22 mouse cellular contexts compared by ENCODE assay signal in genomic region chr17:56055945-56056678, GRCm38 (mm10). TPM values are rescaled to one million over a fixed set of nuclear protein-coding genes. Genes with fewer than 3 reads are reported as not detected.
DNase-seq lines count a peak whose midpoint lies in the region; ATAC-seq and TF ChIP-seq lines count a peak whose summit lies in the region.
"Had no signal": no experiment of that assay in that cellular context is flagged by ENCODE, and none has a peak within 500 bp of the region (broad histone marks: within the 10 kb centered on the region; RNA-seq: fewer than 3 reads in every experiment).

No protein-coding gene starts in this region.

- no peak overlapping the region for H3K9ac ChIP-seq in hindbrain, embryonic 14.5 days
- no peak overlapping the region for H3K9ac ChIP-seq in MEL (ENCODE audit: control insufficient read depth, low read depth, low read length, poor library complexity, severe bottlenecking)
- no peak overlapping the region for H3K9ac ChIP-seq in midbrain, embryonic 12.5 days (replicated peaks)
- H3K9ac ChIP-seq: forebrain, embryonic 15.5 days; kidney, embryonic 15.5 days; limb, embryonic 13.5 days; lung, embryonic 15.5 days had no signal

- no peak for DNase-seq in hindbrain, embryonic 14.5 days (ENCODE audit: low spot score)
- no peak for DNase-seq in hindbrain, embryonic 10.5 days (ENCODE audit: low spot score)
- DNase-seq in MEL (ENCODE audit: low read depth, low spot score) (no peak), adipocyte (ENCODE audit: low spot score) (no peak)
- DNase-seq in brain, embryonic 14.5 days (ENCODE audit: low read depth) = peak; percentile 67
- no peak for DNase-seq in frontal cortex, postnatal 36 days (ENCODE audit: low spot score in 2 of 2)
- DNase-seq: adrenal gland, postnatal 14 days; cerebellum, adult 18-20 months; cerebellum, postnatal 36 days; gastrocnemius, postnatal 36 days; kidney, postnatal 4 days; layer of hippocampus, adult 9-11 months; lung, postnatal 4 days; thymus, postnatal 25 days had no signal

- no peaks in the 10 kb centered on the region for H3K9me3 ChIP-seq in hindbrain, embryonic 14.5 days (ENCODE audit: control insufficient read depth, low read length)
- no peaks in the 10 kb centered on the region for H3K9me3 ChIP-seq in hindbrain, embryonic 10.5 days
- no peaks in the 10 kb centered on the region for H3K9me3 ChIP-seq in MEL (replicated peaks; ENCODE audit: insufficient read depth, low read length)
- no peaks in the 10 kb centered on the region for H3K9me3 ChIP-seq in midbrain, embryonic 12.5 days
- H3K9me3 ChIP-seq: forebrain, embryonic 15.5 days; kidney, embryonic 15.5 days; limb, embryonic 13.5 days; lung, embryonic 15.5 days had no signal

- H3K79me2 ChIP-seq in MEL (ENCODE audit: control insufficient read depth, insufficient read depth, low read length, poor library complexity) = peaks cover 22% of the 10 kb centered on the region

- WGBS in hindbrain, embryonic 14.5 days = 65% methylated on average over 4 of the region's 4 CpGs
- WGBS in hindbrain, embryonic 10.5 days = 80% methylated on average over 4 of the region's 4 CpGs
- WGBS in midbrain, embryonic 12.5 days = 66% methylated on average over 4 of the region's 4 CpGs

- H3K27me3 ChIP-seq in hindbrain, embryonic 14.5 days (ENCODE audit: control insufficient read depth, insufficient read depth, low read length) = no peaks in the 10 kb centered on the region
- no peaks in the 10 kb centered on the region for H3K27me3 ChIP-seq in hindbrain, embryonic 10.5 days (ENCODE audit: insufficient read depth, poor library complexity, severe bottlenecking)
- H3K27me3 ChIP-seq in MEL (ENCODE audit: control insufficient read depth in 1 of 2, insufficient read depth in 2 of 2, low read length in 2 of 2) = no peaks in the 10 kb centered on the region
- no peaks in the 10 kb centered on the region for H3K27me3 ChIP-seq in midbrain, embryonic 12.5 days
- H3K27me3 ChIP-seq: forebrain, embryonic 15.5 days; kidney, embryonic 15.5 days; limb, embryonic 13.5 days; lung, embryonic 15.5 days had no signal

- H3K4me1 ChIP-seq in hindbrain, embryonic 14.5 days (replicated peaks; ENCODE audit: control insufficient read depth, insufficient read depth, low read length) = no peaks in the 10 kb centered on the region
- H3K4me1 ChIP-seq in hindbrain, embryonic 10.5 days (replicated peaks) = no peaks in the 10 kb centered on the region
- peaks cover 6 to 7% of the 10 kb centered on the region in 2 experiments; a peak in 3 of 4 replicates for H3K4me1 ChIP-seq in MEL (ENCODE audit: control insufficient read depth in 1 of 2, insufficient read depth in 2 of 2, low read length in 2 of 2)
- no peaks in the 10 kb centered on the region for H3K4me1 ChIP-seq in midbrain, embryonic 12.5 days
- H3K4me1 ChIP-seq: forebrain, embryonic 15.5 days; kidney, embryonic 15.5 days; limb, embryonic 13.5 days; lung, embryonic 15.5 days had no signal

- no peak; a peak in 1 of 4 replicates for TF ChIP-seq EP300 in MEL (IDR thresholded peaks at IDR 0.05; ENCODE audit: low read depth in 1 of 2, low read length in 2 of 2)

- H3K27ac ChIP-seq in hindbrain, embryonic 14.5 days = 0 out of 2 replicates have a peak overlapping the region, but pooled peaks have one; percentile 14
- H3K27ac ChIP-seq in hindbrain, embryonic 10.5 days = no peak overlapping the region
- no peak overlapping the region for H3K27ac ChIP-seq in MEL (ENCODE audit: control insufficient read depth, low read depth, low read length)
- no peak overlapping the region; the same call in 1 of the 2 replicates for H3K27ac ChIP-seq in midbrain, embryonic 12.5 days (replicated peaks)
- H3K27ac ChIP-seq: forebrain, embryonic 15.5 days; hindbrain, postnatal 0 days; kidney, embryonic 15.5 days; limb, embryonic 13.5 days; lung, embryonic 15.5 days; stomach, postnatal 0 days had no signal

- peaks cover 19% of the 10 kb centered on the region for H3K36me3 ChIP-seq in hindbrain, embryonic 14.5 days (replicated peaks; ENCODE audit: control insufficient read depth, insufficient read depth)
- H3K36me3 ChIP-seq in hindbrain, embryonic 10.5 days = peaks cover 97% of the 10 kb centered on the region
- H3K36me3 ChIP-seq in MEL (ENCODE audit: control insufficient read depth in 1 of 2, insufficient read depth in 2 of 2, low read length in 2 of 2) = peaks cover 16 to 34% of the 10 kb centered on the region in 2 experiments
- H3K36me3 ChIP-seq in midbrain, embryonic 12.5 days = peaks cover 62% of the 10 kb centered on the region

- no peak for TF ChIP-seq RAD21 in MEL (IDR thresholded peaks at IDR 0.05; ENCODE audit: low read depth, low read length)

- no peak overlapping the region for H3K4me2 ChIP-seq in hindbrain, embryonic 14.5 days (replicated peaks)
- H3K4me2 ChIP-seq in midbrain, embryonic 12.5 days (replicated peaks) = no peak overlapping the region
- H3K4me2 ChIP-seq: forebrain, embryonic 15.5 days; kidney, embryonic 15.5 days; limb, embryonic 13.5 days; lung, embryonic 15.5 days had no signal

- ATAC-seq in hindbrain, embryonic 14.5 days (ENCODE audit: low FRiP score) = peak; percentile 27; the same call in 1 of the 2 replicates
- ATAC-seq in midbrain, embryonic 12.5 days (ENCODE audit: low FRiP score, low read depth) = peak; percentile 65
- ATAC-seq: forebrain, embryonic 15.5 days; hindbrain, postnatal 0 days; intestine, postnatal 0 days had no signal

- TF ChIP-seq POLR2A in MEL (IDR thresholded peaks at IDR 0.05; ENCODE audit: control insufficient read depth in 1 of 2, insufficient read depth in 1 of 2, low read depth in 1 of 2, low read length in 2 of 2, poor library complexity in 1 of 2) = no peak
- no peak for TF ChIP-seq POLR2A in brain, embryonic 14.5 days (IDR thresholded peaks at IDR 0.05; ENCODE audit: borderline replicate concordance, extremely low read depth, insufficient read depth, insufficient read length, poor library complexity, severe bottlenecking)

- no peak for TF ChIP-seq CTCF in MEL (IDR thresholded peaks at IDR 0.05 in 2 of 3, conservative IDR thresholded peaks at IDR 0.05 in 1 of 3; ENCODE audit: control insufficient read depth in 1 of 3, insufficient read depth in 1 of 3, low read depth in 2 of 3, low read length in 3 of 3, poor library complexity in 1 of 3, severe bottlenecking in 1 of 3)
- no peak for TF ChIP-seq CTCF in brain, embryonic 14.5 days (IDR thresholded peaks at IDR 0.05; ENCODE audit: borderline replicate concordance, extremely low read depth, insufficient read depth, insufficient read length)

- H3K4me3 ChIP-seq in hindbrain, embryonic 14.5 days (replicated peaks; ENCODE audit: low read length) = no peak overlapping the region
- H3K4me3 ChIP-seq in hindbrain, embryonic 10.5 days = no peak overlapping the region
- no peak overlapping the region for H3K4me3 ChIP-seq in MEL (ENCODE audit: control insufficient read depth in 1 of 2, insufficient read depth in 1 of 2, low read depth in 2 of 2, low read length in 2 of 2)
- H3K4me3 ChIP-seq in midbrain, embryonic 12.5 days = no peak overlapping the region
- H3K4me3 ChIP-seq: forebrain, embryonic 15.5 days; kidney, embryonic 15.5 days; limb, embryonic 13.5 days; lung, embryonic 15.5 days had no signal

RNA-seq across cellular contexts. Expression of gene Chaf1a, which starts 15.9 kb away (rescaled TPM):
- polyA plus RNA-seq in hindbrain, embryonic 14.5 days (2014; fragmentation: Nextera tagmentation; extraction: Ambion mirVana) = 3.1 and 3.6 TPM in 2 replicates
- 35.3 and 46.0 TPM in 2 replicates for polyA plus RNA-seq in hindbrain, embryonic 10.5 days (2016; fragmentation: Nextera tagmentation; extraction: Ambion mirVana)
- 48.5 and 49.5 TPM in 2 replicates for total RNA-seq in MEL (2012; rRNA removed)
- 100 to 1,000 TPM in 1 of 2 experiments, not detected in 1; 116 TPM for polyA plus RNA-seq in MEL (2012; ENCODE audit: insufficient read depth in 1 of 2, insufficient read length in 2 of 2, low read depth in 1 of 2, low replicate concordance in 2 of 2, missing spikeins in 1 of 2)
- 9.7 and 11.3 TPM in 2 replicates for polyA plus RNA-seq in brain, embryonic 14.5 days (2012; rRNA removed)
- 32.5 and 34.5 TPM in 2 replicates for polyA plus RNA-seq in midbrain, embryonic 12.5 days (2016; fragmentation: Nextera tagmentation; extraction: Ambion mirVana)

RNA-seq across cellular contexts. Expression of gene Ubxn6, which starts 18.7 kb away (rescaled TPM):
- 72.0 and 75.6 TPM in 2 replicates for polyA plus RNA-seq in hindbrain, embryonic 14.5 days (2014; fragmentation: Nextera tagmentation; extraction: Ambion mirVana)
- 38.7 and 52.7 TPM in 2 replicates for polyA plus RNA-seq in hindbrain, embryonic 10.5 days (2016; fragmentation: Nextera tagmentation; extraction: Ambion mirVana)
- total RNA-seq in MEL (2012; rRNA removed) = 24.8 and 28.2 TPM in 2 replicates
- 10 to 100 TPM in 1 of 2 experiments, not detected in 1; 42.2 TPM for polyA plus RNA-seq in MEL (2012; ENCODE audit: insufficient read depth in 1 of 2, insufficient read length in 2 of 2, low read depth in 1 of 2, low replicate concordance in 2 of 2, missing spikeins in 1 of 2)
- polyA plus RNA-seq in brain, embryonic 14.5 days (2012; rRNA removed) = 110 and 135 TPM in 2 replicates
- 54.9 and 58.1 TPM in 2 replicates for polyA plus RNA-seq in midbrain, embryonic 12.5 days (2016; fragmentation: Nextera tagmentation; extraction: Ambion mirVana)

RNA-seq across cellular contexts. Expression of gene Sh3gl1, which starts 19.7 kb away (rescaled TPM):
- polyA plus RNA-seq in hindbrain, embryonic 14.5 days (2014; fragmentation: Nextera tagmentation; extraction: Ambion mirVana) = 91.1 and 94.1 TPM in 2 replicates
- 161 and 163 TPM in 2 replicates for polyA plus RNA-seq in hindbrain, embryonic 10.5 days (2016; fragmentation: Nextera tagmentation; extraction: Ambion mirVana)
- total RNA-seq in MEL (2012; rRNA removed) = 36.7 and 41.0 TPM in 2 replicates
- 10 to 100 TPM in 1 of 2 experiments, not detected in 1; 78.4 TPM for polyA plus RNA-seq in MEL (2012; ENCODE audit: insufficient read depth in 1 of 2, insufficient read length in 2 of 2, low read depth in 1 of 2, low replicate concordance in 2 of 2, missing spikeins in 1 of 2)
- polyA plus RNA-seq in brain, embryonic 14.5 days (2012; rRNA removed) = 90.3 and 121 TPM in 2 replicates
- polyA plus RNA-seq in midbrain, embryonic 12.5 days (2016; fragmentation: Nextera tagmentation; extraction: Ambion mirVana) = 131 and 138 TPM in 2 replicates

RNA-seq across cellular contexts. Expression of gene Hdgfl2, which starts 23.3 kb away (rescaled TPM):
- 95.0 and 98.1 TPM in 2 replicates for polyA plus RNA-seq in hindbrain, embryonic 14.5 days (2014; fragmentation: Nextera tagmentation; extraction: Ambion mirVana)
- 186 and 190 TPM in 2 replicates for polyA plus RNA-seq in hindbrain, embryonic 10.5 days (2016; fragmentation: Nextera tagmentation; extraction: Ambion mirVana)
- 64.2 and 71.9 TPM in 2 replicates for total RNA-seq in MEL (2012; rRNA removed)
- 100 to 1,000 TPM in 1 of 2 experiments, not detected in 1; 132 TPM for polyA plus RNA-seq in MEL (2012; ENCODE audit: insufficient read depth in 1 of 2, insufficient read length in 2 of 2, low read depth in 1 of 2, low replicate concordance in 2 of 2, missing spikeins in 1 of 2)
- polyA plus RNA-seq in brain, embryonic 14.5 days (2012; rRNA removed) = 119 and 129 TPM in 2 replicates
- 179 and 184 TPM in 2 replicates for polyA plus RNA-seq in midbrain, embryonic 12.5 days (2016; fragmentation: Nextera tagmentation; extraction: Ambion mirVana)

RNA-seq across cellular contexts. Expression of gene Mpnd, which starts 50.6 kb away (rescaled TPM):
- 146 and 151 TPM in 2 replicates for polyA plus RNA-seq in hindbrain, embryonic 14.5 days (2014; fragmentation: Nextera tagmentation; extraction: Ambion mirVana)
- 131 and 177 TPM in 2 replicates for polyA plus RNA-seq in hindbrain, embryonic 10.5 days (2016; fragmentation: Nextera tagmentation; extraction: Ambion mirVana)
- total RNA-seq in MEL (2012; rRNA removed) = 3.9 and 5.6 TPM in 2 replicates
- 10 to 100 TPM in 1 of 2 experiments, not detected in 1; 18.3 TPM for polyA plus RNA-seq in MEL (2012; ENCODE audit: insufficient read depth in 1 of 2, insufficient read length in 2 of 2, low read depth in 1 of 2, low replicate concordance in 2 of 2, missing spikeins in 1 of 2)
- polyA plus RNA-seq in brain, embryonic 14.5 days (2012; rRNA removed) = 223 and 288 TPM in 2 replicates
- 195 and 205 TPM in 2 replicates for polyA plus RNA-seq in midbrain, embryonic 12.5 days (2016; fragmentation: Nextera tagmentation; extraction: Ambion mirVana)
